Mouse (Mus musculus) thymus, postnatal 36 days (tissue): Measurements from ENCODE around the gene Olfr138.

Experiments used
- DNase-seq, 2 experiments: peaks; one replicate each; pipeline ENCODE4 v3.0.0; 2022; ENCODE audit warnings: mixed read lengths in 2 of 2

The Olfr138 gene

DNA sequence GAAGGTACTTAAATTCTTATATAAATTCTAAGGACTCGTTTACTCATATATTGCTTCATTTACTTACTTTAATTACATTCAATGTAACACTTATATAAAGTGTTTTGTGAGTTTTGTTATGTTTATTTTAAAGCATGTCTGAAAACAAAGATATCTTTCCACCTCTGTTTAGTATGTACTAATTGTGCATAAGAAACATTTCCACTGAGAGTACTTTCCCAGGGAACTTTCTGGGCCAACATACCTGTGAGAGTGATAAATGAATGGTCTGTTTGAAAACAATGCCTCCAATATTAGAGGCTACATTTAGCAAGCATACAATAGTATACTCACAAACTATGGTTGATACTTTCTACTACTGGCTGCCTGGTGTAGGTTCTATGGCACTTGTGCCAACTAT is at the start of gene Olfr138:
Olfr138 (plus strand) TSS at position 301 of the 400 bp plus-strand sequence.
- no peak for DNase-seq

- DNase-seq, result no peak
Measured at GRCm38 (mm10) chr17:38307470-38307869, 46.6 kb downstream of the Olfr138 start, which contains the start of gene Olfr137. Olfr137 (minus strand) TSS chr17:38307570.
